Comparison of ENCODE assay signal across 8 mouse cellular contexts in the genomic region with DNA sequence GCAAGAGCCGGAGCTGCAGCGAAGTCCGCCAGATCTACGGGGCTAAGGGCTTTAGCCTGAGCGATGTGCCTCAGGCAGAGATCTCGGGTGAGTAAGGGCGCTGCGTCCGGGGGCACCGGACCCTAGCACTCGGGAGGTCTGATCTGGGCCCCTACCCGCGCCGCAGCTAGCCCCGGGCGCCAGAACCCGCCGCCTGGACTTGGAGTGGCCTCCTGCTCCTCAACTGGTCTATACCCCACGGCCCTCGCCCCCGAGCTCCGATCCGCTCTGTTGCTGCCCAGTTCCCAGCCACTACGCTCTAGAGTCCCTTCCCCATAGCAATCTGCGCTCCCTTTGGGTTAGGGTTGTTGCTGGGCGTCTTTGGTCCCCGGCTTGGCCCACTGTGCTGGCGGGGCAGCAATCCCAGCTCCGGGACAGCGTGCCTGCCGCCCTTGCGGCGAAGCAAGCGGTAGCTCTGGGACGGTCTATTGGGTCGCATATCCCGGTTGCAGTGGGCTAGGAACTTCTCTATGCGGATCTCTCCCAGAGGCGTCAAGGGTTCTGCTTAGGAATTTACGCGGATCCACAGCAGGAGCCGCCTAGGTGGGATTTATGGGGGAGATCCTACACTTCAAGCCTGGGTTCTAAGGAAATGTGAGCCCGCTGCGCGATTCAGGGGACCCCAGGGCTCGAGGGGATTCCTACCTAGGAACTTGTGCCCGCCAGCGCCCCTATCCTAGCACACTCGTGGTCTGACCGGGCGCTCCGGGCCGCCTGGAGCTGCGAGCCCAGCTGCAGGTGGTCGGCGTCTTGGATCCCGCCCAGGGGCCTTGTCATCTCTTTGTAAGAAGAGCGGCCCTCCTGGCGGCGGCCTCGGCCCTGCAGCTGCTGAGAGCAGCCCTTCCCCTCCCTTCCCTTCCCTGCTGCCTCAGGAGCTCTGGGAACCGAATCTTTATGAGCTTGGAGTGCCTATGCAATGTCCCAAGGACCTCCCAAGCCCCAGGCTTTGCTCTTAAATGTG. TPM values are rescaled to one million over a fixed set of nuclear protein-coding genes. Genes with fewer than 3 reads are reported as not detected.
DNase-seq lines count a peak whose midpoint lies in the region; ATAC-seq and TF ChIP-seq lines count a peak whose summit lies in the region.

No protein-coding gene starts in this region.

- H3K9ac ChIP-seq in heart, embryonic 13.5 days = peak overlapping the region; percentile 89

- peak; percentile 25 for DNase-seq in adrenal gland, adult 8-10 months
- DNase-seq in embryonic facial prominence, embryonic 10.5 days (ENCODE audit: low spot score) = peak; percentile 90
- peak; percentile 73 for DNase-seq in kidney, postnatal 10 days
- DNase-seq in right cerebral cortex, postnatal 4 days = peak; percentile 78
- DNase-seq in B cell, adult 2 months = no peak

- peaks cover 26% of the 10 kb centered on the region for H3K4me1 ChIP-seq in E14TG2a.4 (replicated peaks; ENCODE audit: low read depth, low read length)
- H3K4me1 ChIP-seq in embryonic facial prominence, embryonic 10.5 days = peaks cover 60% of the 10 kb centered on the region
- peaks cover 33% of the 10 kb centered on the region for H3K4me1 ChIP-seq in heart, embryonic 13.5 days

- peak overlapping the region; percentile 97 for H3K27ac ChIP-seq in embryonic facial prominence, embryonic 10.5 days (replicated peaks)
- H3K27ac ChIP-seq in heart, embryonic 13.5 days (replicated peaks) = peak overlapping the region; percentile 83

- peak overlapping the region; percentile 86 for H3K4me3 ChIP-seq in E14TG2a.4 (replicated peaks; ENCODE audit: low read length)
- H3K4me3 ChIP-seq in embryonic facial prominence, embryonic 10.5 days = peak overlapping the region; percentile 96
- H3K4me3 ChIP-seq in heart, embryonic 13.5 days = peak overlapping the region; percentile 81

- peaks cover 51% of the 10 kb centered on the region for H3K27me3 ChIP-seq in E14TG2a.4 (ENCODE audit: insufficient read depth, low read length)
- H3K27me3 ChIP-seq in embryonic facial prominence, embryonic 10.5 days (replicated peaks; ENCODE audit: low read depth, poor library complexity, severe bottlenecking) = peaks cover 21% of the 10 kb centered on the region
- peaks cover 76% of the 10 kb centered on the region for H3K27me3 ChIP-seq in heart, embryonic 13.5 days (replicated peaks)

- H3K9me3 ChIP-seq in E14TG2a.4 (ENCODE audit: low read length) = no peaks in the 10 kb centered on the region
- no peaks in the 10 kb centered on the region for H3K9me3 ChIP-seq in embryonic facial prominence, embryonic 10.5 days
- H3K9me3 ChIP-seq in heart, embryonic 13.5 days = no peaks in the 10 kb centered on the region

- peak overlapping the region; percentile 75 for H3K4me2 ChIP-seq in heart, embryonic 13.5 days

- WGBS in embryonic facial prominence, embryonic 10.5 days = under 1% methylated on average over 62 of the region's 62 CpGs
- WGBS in heart, embryonic 13.5 days = 1% methylated on average over 62 of the region's 62 CpGs

- ATAC-seq in heart, embryonic 13.5 days (ENCODE audit: extremely low read depth, insufficient number of reproducible peaks, low FRiP score, low TSS enrichment) = no peak; the same call in 1 of the 2 replicates
- ATAC-seq in megakaryocyte, adult 5-6 weeks (ENCODE audit: poor library complexity, severe bottlenecking) = peak; percentile 30

- 0 out of 2 replicates have a peak, but pooled peaks cover 3% of the 10 kb centered on the region for H3K36me3 ChIP-seq in E14TG2a.4 (ENCODE audit: insufficient read depth, low read length)
- peaks cover 37% of the 10 kb centered on the region for H3K36me3 ChIP-seq in embryonic facial prominence, embryonic 10.5 days (replicated peaks)
- H3K36me3 ChIP-seq in heart, embryonic 13.5 days = peaks cover 7% of the 10 kb centered on the region

- no peak for TF ChIP-seq CTCF in E14TG2a.4 (conservative IDR thresholded peaks at IDR 0.05; ENCODE audit: low read length)

RNA-seq across cellular contexts. Expression of a gene that starts 0.9 kb away (rescaled TPM):
- 10 to 100 TPM; 66.2 to 86.0 (median 72.4) TPM for total RNA-seq in adrenal gland, adult 8-10 months (2022)
- 84.1 and 89.0 TPM in 2 replicates for polyA plus RNA-seq in embryonic facial prominence, embryonic 10.5 days (2016; fragmentation: Nextera tagmentation; extraction: Ambion mirVana)
- polyA plus RNA-seq in heart, embryonic 13.5 days (2015; fragmentation: Nextera tagmentation; extraction: Ambion mirVana) = 53.1 and 61.5 TPM in 2 replicates
- total RNA-seq in megakaryocyte, adult 5-6 weeks (2015) = 13.7 and 17.2 TPM in 2 replicates
- total RNA-seq in megakaryocyte, adult 5-6 weeks (2017) = 19.9 and 20.4 TPM in 2 replicates

Comparison
In these comparisons a context has a peak if more than half of its experiments do, and no peak if none do; other contexts are left out.
1. DNase-seq: peak in adrenal gland, adult 8-10 months (single experiment), embryonic facial prominence, embryonic 10.5 days (single experiment), kidney, postnatal 10 days (single experiment) and right cerebral cortex, postnatal 4 days (single experiment); none in B cell, adult 2 months (0 of 2).
2. Peak in every context shown above with its lines, with median percentiles within 50 percentile points of each other: H3K4me3 ChIP-seq.